Mouse (Mus musculus) lung, embryonic 16.5 days (tissue): ENCODE measurements around the gene Sec14l1. TPM values are rescaled to one million over a fixed set of nuclear protein-coding genes. Genes with fewer than 3 reads are reported as not detected.
A peak's percentile ranks its signal among the peaks of the same experiment; 100 is the strongest.

Experiments used
- ATAC-seq: fragments of 200-750 bp; cut with Nextera tagmentation; 2 replicates; pipeline ENCODE4 v1.8.0; 2017; ENCODE audit warnings: low read depth, mild to moderate bottlenecking, moderate library complexity
- H3K27ac ChIP-seq: fragments of 300-500 bp; sonication (generic); 2 replicates; pipeline ENCODE4 v1.5.1; 2014; ENCODE audit warnings: mild to moderate bottlenecking, control low read depth, low read length
- H3K27me3 ChIP-seq: fragments of 300-500 bp; sonication (generic); 2 replicates; pipeline ENCODE4 v1.6.1; 2014; ENCODE audit warnings: low read depth, low read length, mixed read lengths; ENCODE audit not compliant: control insufficient read depth, insufficient read depth
- H3K36me3 ChIP-seq: fragments of 300-500 bp; sonication (generic); 2 replicates; pipeline ENCODE4 v1.6.1; 2014; ENCODE audit warnings: low read length; ENCODE audit not compliant: control insufficient read depth, insufficient read depth
- H3K4me1 ChIP-seq: fragments of 300-500 bp; sonication (generic); replicated peaks from 2 replicates; pipeline ENCODE4 v1.6.1; 2014; ENCODE audit warnings: low read length, mixed read lengths; ENCODE audit not compliant: control insufficient read depth, insufficient read depth
- H3K4me2 ChIP-seq: fragments of 300-500 bp; sonication (generic); 2 replicates; pipeline ENCODE4 v1.6.1; 2014; ENCODE audit warnings: low read depth, low read length, control low read depth
- H3K4me3 ChIP-seq: fragments of 300-500 bp; sonication (generic); 2 replicates; pipeline ENCODE4 v1.5.1; 2014; ENCODE audit warnings: mild to moderate bottlenecking, low read length, control low read depth
- H3K9ac ChIP-seq: fragments of 300-500 bp; sonication (generic); 2 replicates; pipeline ENCODE4 v1.6.1; 2014; ENCODE audit warnings: low read length, control low read depth
- H3K9me3 ChIP-seq: fragments of 300-500 bp; sonication (generic); 2 replicates; pipeline ENCODE4 v1.6.1; 2016; ENCODE audit warnings: low read length; ENCODE audit not compliant: control insufficient read depth
- WGBS: fragments of 180-500 bp; shearing (Covaris S2); extraction: QIAGEN DNeasy Blood & Tissue Kit; methylation state at CpG from one replicate; pipeline ENCODE4 v1.1.7; 2014; 5-methylcytosine and 5-hydroxymethylcytosine counted together
- polyA plus RNA-seq: library from polyadenylated mRNA; unstranded; fragments of >200 nt; fragmentation: Nextera tagmentation; extraction: Ambion mirVana; gene quantifications from 2 replicates; pipeline ENCODE4 v1.2.1, GENCODE M21; 2015

The Sec14l1 gene
- polyA plus RNA-seq, 1 experiment from 2014 or later: 76.5 TPM

- Histone ChIP-seq H3K4me3 (no peak overlapping the region), H3K9me3 (no peaks in the 10 kb centered on the region), H3K4me2 (no peak overlapping the region), H3K9ac (no peak overlapping the region), H3K27me3 (no peaks in the 10 kb centered on the region), H3K4me1 (peaks cover 28% of the 10 kb centered on the region), H3K27ac (no peak overlapping the region), H3K36me3 (peaks cover 3% of the 10 kb centered on the region)
- ATAC-seq: no peak
- WGBS: 85% methylated on average over 9 of the region's 9 CpGs
Measured at GRCm38 (mm10) chr11:117138213-117138761, 23.3 kb downstream of the Sec14l1 start.

GRCm38 (mm10) chr11:117138795-117139463, 24.0 kb downstream of the Sec14l1 start:
- 69% methylated on average over 11 of the region's 12 CpGs for WGBS
- Histone ChIP-seq H3K4me3 (no peak overlapping the region), H3K4me2 (no peak overlapping the region), H3K27ac (no peak overlapping the region), H3K9ac (no peak overlapping the region), H3K4me1 (peaks cover 28% of the 10 kb centered on the region), H3K27me3 (no peaks in the 10 kb centered on the region), H3K36me3 (peaks cover 9% of the 10 kb centered on the region), H3K9me3 (no peaks in the 10 kb centered on the region)
- no peak for ATAC-seq

GRCm38 (mm10) chr11:117141376-117142001, 26.5 kb downstream of the Sec14l1 start:
- no peak for ATAC-seq
- Histone ChIP-seq H3K9me3 (no peaks in the 10 kb centered on the region), H3K27ac (no peak overlapping the region), H3K4me3 (no peak overlapping the region), H3K9ac (no peak overlapping the region), H3K27me3 (no peaks in the 10 kb centered on the region), H3K36me3 (peaks cover 29% of the 10 kb centered on the region), H3K4me2 (no peak overlapping the region), H3K4me1 (peaks cover 11% of the 10 kb centered on the region)
- 71% methylated on average over 18 of the region's 18 CpGs for WGBS

GRCm38 (mm10) chr11:117142507-117142906, 27.5 kb downstream of the Sec14l1 start:
- no peak for ATAC-seq
- no peaks in the 10 kb centered on the region for H3K9me3 ChIP-seq

GRCm38 (mm10) chr11:117145451-117146117, 30.6 kb downstream of the Sec14l1 start:
- no peaks in the 10 kb centered on the region for H3K27me3 ChIP-seq
- no peak overlapping the region for H3K27ac ChIP-seq
- H3K9me3 ChIP-seq: no peaks in the 10 kb centered on the region
- H3K4me2 ChIP-seq: no peak overlapping the region
- peaks cover 51% of the 10 kb centered on the region for H3K36me3 ChIP-seq
- 87% methylated on average over 14 of the region's 14 CpGs for WGBS
- peaks cover 11% of the 10 kb centered on the region for H3K4me1 ChIP-seq
- no peak overlapping the region for H3K4me3 ChIP-seq
- no peak for ATAC-seq
- no peak overlapping the region for H3K9ac ChIP-seq

More at GRCm38 (mm10) chr11:117142507-117142906, 27.5 kb downstream of the Sec14l1 start:
- no peak overlapping the region for H3K27ac ChIP-seq
- no peak overlapping the region for H3K4me2 ChIP-seq
- H3K9ac ChIP-seq: no peak overlapping the region
- peaks cover 38% of the 10 kb centered on the region for H3K36me3 ChIP-seq
- WGBS: 41% methylated on average over 4 of the region's 4 CpGs
- H3K4me3 ChIP-seq: no peak overlapping the region
- H3K4me1 ChIP-seq: peaks cover 11% of the 10 kb centered on the region
- no peaks in the 10 kb centered on the region for H3K27me3 ChIP-seq

GRCm38 (mm10) chr11:117146118-117146506, 31.1 kb downstream of the Sec14l1 start:
- Histone ChIP-seq H3K27ac (no peak overlapping the region), H3K9me3 (no peaks in the 10 kb centered on the region), H3K9ac (no peak overlapping the region), H3K36me3 (peaks cover 57% of the 10 kb centered on the region), H3K4me1 (peaks cover 11% of the 10 kb centered on the region), H3K4me2 (no peak overlapping the region), H3K27me3 (no peaks in the 10 kb centered on the region), H3K4me3 (no peak overlapping the region)
- WGBS: 77% methylated on average over 6 of the region's 6 CpGs
- no peak for ATAC-seq

- ATAC-seq: peak; percentile 72
- Histone ChIP-seq H3K36me3 (peaks cover 56% of the 10 kb centered on the region), H3K4me2 (no peak overlapping the region), H3K27ac (no peak overlapping the region), H3K4me1 (peaks cover 11% of the 10 kb centered on the region), H3K4me3 (no peak overlapping the region), H3K9ac (no peak overlapping the region), H3K27me3 (no peaks in the 10 kb centered on the region), H3K9me3 (no peaks in the 10 kb centered on the region)
- 61% methylated on average over 24 of the region's 24 CpGs for WGBS
Measured at GRCm38 (mm10) chr11:117146776-117147536, 32.0 kb downstream of the Sec14l1 start.

GRCm38 (mm10) chr11:117148893-117149685, 34.1 kb downstream of the Sec14l1 start:
- no peak overlapping the region for H3K27ac ChIP-seq
- H3K36me3 ChIP-seq: peaks cover 47% of the 10 kb centered on the region
- no peak overlapping the region for H3K4me3 ChIP-seq
- no peaks in the 10 kb centered on the region for H3K9me3 ChIP-seq
- H3K4me1 ChIP-seq: peaks cover 3% of the 10 kb centered on the region
- WGBS: 74% methylated on average over 18 of the region's 18 CpGs
- no peaks in the 10 kb centered on the region for H3K27me3 ChIP-seq
- no peak overlapping the region for H3K4me2 ChIP-seq
- ATAC-seq: no peak
- H3K9ac ChIP-seq: no peak overlapping the region
